ENCODE assay signal across 18 mouse cellular contexts in the genomic region with DNA sequence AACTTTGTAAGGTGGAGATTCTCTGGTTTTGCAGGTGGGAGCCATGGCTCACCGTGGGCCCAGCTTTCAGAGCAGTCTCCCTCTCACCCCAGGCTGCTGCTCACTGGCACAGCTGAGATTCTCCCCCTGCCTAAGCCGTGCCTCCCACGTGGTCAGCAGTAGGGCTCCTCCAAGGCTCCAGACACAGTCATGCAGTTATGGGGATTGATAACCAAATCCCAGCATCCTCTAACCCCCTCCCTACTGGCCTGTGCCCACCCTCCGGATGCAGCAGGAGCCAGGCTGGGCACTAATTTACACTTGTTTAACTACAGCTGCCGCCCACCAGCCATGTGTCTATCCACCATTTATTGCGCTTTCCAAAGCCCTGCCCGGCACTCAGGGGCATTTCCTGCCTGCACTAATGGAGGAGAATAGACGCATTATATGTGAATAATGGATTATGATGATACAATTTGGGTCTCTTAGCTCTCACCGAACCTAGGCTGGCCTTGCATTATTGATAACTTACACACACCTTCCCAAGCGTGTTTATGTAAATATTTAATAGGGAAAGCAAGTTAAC.
DNase-seq lines count a peak whose midpoint lies in the region; ATAC-seq and TF ChIP-seq lines count a peak whose summit lies in the region.
"Had no signal": no experiment of that assay in that cellular context is flagged by ENCODE, and none has a peak within 500 bp of the region (broad histone marks: within the 10 kb centered on the region; RNA-seq: fewer than 3 reads in every experiment).

No protein-coding gene starts in this region.

- peak; percentile 6 to 24 for DNase-seq in left cerebral cortex, postnatal 25 days (ENCODE audit: low spot score in 2 of 2)
- no peak for DNase-seq in left cerebral cortex, adult 11 months (ENCODE audit: low spot score)
- no peak for DNase-seq in stomach, postnatal 0 days (ENCODE audit: low spot score)
- DNase-seq in retina, postnatal 1 day = peak; percentile 39
- DNase-seq in gastrocnemius, postnatal 36 days = no peak
- DNase-seq in ovary, postnatal 14 days (ENCODE audit: low spot score) = no peak
- DNase-seq: adrenal gland, adult 2 months; cerebellum, adult 2 months; heart, adult 11 months; kidney, adult 18-20 months; kidney, postnatal 36 days; liver; thymus, postnatal 36 days had no signal

- 29% methylated on average over 10 of the region's 10 CpGs for WGBS in stomach, embryonic 16.5 days
- WGBS in stomach, postnatal 0 days = 30% methylated on average over 10 of the region's 10 CpGs
- WGBS in midbrain, embryonic 13.5 days = 28% methylated on average over 10 of the region's 10 CpGs

- no peak overlapping the region for H3K4me3 ChIP-seq in stomach, embryonic 16.5 days (replicated peaks; ENCODE audit: low read length)
- no peak overlapping the region for H3K4me3 ChIP-seq in stomach, postnatal 0 days (ENCODE audit: low read depth, low read length)
- H3K4me3 ChIP-seq in midbrain, embryonic 13.5 days (replicated peaks) = no peak overlapping the region
- H3K4me3 ChIP-seq: myocyte had no signal

- no peak overlapping the region for H3K9ac ChIP-seq in stomach, embryonic 16.5 days (ENCODE audit: low read length)
- no peak overlapping the region for H3K9ac ChIP-seq in stomach, postnatal 0 days (ENCODE audit: low read length)
- no peak overlapping the region for H3K9ac ChIP-seq in midbrain, embryonic 13.5 days (replicated peaks)
- H3K9ac ChIP-seq: lung, embryonic 14.5 days had no signal

- no peak for TF ChIP-seq CTCF in stomach, postnatal 0 days (IDR thresholded peaks at IDR 0.05; ENCODE audit: low read depth)

- intact Hi-C loops in left cerebral cortex, postnatal 25 days (cut with DNase I) = no loop called here
- intact Hi-C loops in gastrocnemius, postnatal 36 days (cut with DNase I) = no loop called here

- H3K27ac ChIP-seq in stomach, embryonic 16.5 days (ENCODE audit: low read length) = no peak overlapping the region
- no peak overlapping the region for H3K27ac ChIP-seq in stomach, postnatal 0 days (replicated peaks)
- H3K27ac ChIP-seq in midbrain, embryonic 13.5 days = peak overlapping the region; percentile 27; the same call in 1 of the 2 replicates

- peak; percentile 56; the same call in 1 of the 2 replicates for ATAC-seq in stomach, embryonic 16.5 days (ENCODE audit: insufficient read depth, low FRiP score)
- ATAC-seq in stomach, postnatal 0 days (ENCODE audit: low FRiP score, low TSS enrichment) = no peak
- peak; percentile 82 for ATAC-seq in midbrain, embryonic 13.5 days

- no peaks in the 10 kb centered on the region for H3K9me3 ChIP-seq in stomach, embryonic 16.5 days (replicated peaks; ENCODE audit: control insufficient read depth, low read length)
- H3K9me3 ChIP-seq in stomach, postnatal 0 days (ENCODE audit: control insufficient read depth, low read length) = no peaks in the 10 kb centered on the region
- no peaks in the 10 kb centered on the region for H3K9me3 ChIP-seq in midbrain, embryonic 13.5 days
- H3K9me3 ChIP-seq: G1E had no signal

- no peaks in the 10 kb centered on the region for H3K36me3 ChIP-seq in stomach, embryonic 16.5 days (ENCODE audit: control insufficient read depth, insufficient read depth, low read length)
- H3K36me3 ChIP-seq in stomach, postnatal 0 days (ENCODE audit: control insufficient read depth, insufficient read depth, low read length) = no peaks in the 10 kb centered on the region
- no peaks in the 10 kb centered on the region for H3K36me3 ChIP-seq in midbrain, embryonic 13.5 days
- H3K36me3 ChIP-seq: G1E had no signal

- no peak overlapping the region for H3K4me2 ChIP-seq in stomach, embryonic 16.5 days (ENCODE audit: low read depth, low read length)
- no peak overlapping the region for H3K4me2 ChIP-seq in stomach, postnatal 0 days (replicated peaks; ENCODE audit: low read depth)
- H3K4me2 ChIP-seq in midbrain, embryonic 13.5 days (replicated peaks) = 0 out of 2 replicates have a peak overlapping the region, but pooled peaks have one; percentile 4
- H3K4me2 ChIP-seq: lung, embryonic 14.5 days had no signal

- H3K27me3 ChIP-seq in stomach, embryonic 16.5 days (ENCODE audit: control insufficient read depth, insufficient read depth, low read length) = no peaks in the 10 kb centered on the region
- H3K27me3 ChIP-seq in stomach, postnatal 0 days (ENCODE audit: control insufficient read depth, insufficient read depth, low read length) = no peaks in the 10 kb centered on the region
- H3K27me3 ChIP-seq in midbrain, embryonic 13.5 days = peaks cover 3% of the 10 kb centered on the region; the same call in 1 of the 2 replicates

- no peak for TF ChIP-seq EP300 in stomach, postnatal 0 days (optimal IDR thresholded peaks at IDR 0.05)

- H3K4me1 ChIP-seq in stomach, embryonic 16.5 days (ENCODE audit: control insufficient read depth, insufficient read depth, low read length) = no peaks in the 10 kb centered on the region
- no peaks in the 10 kb centered on the region for H3K4me1 ChIP-seq in stomach, postnatal 0 days (replicated peaks; ENCODE audit: control insufficient read depth, insufficient read depth)
- peaks cover 18% of the 10 kb centered on the region for H3K4me1 ChIP-seq in midbrain, embryonic 13.5 days (replicated peaks)

Comparison
In these comparisons a context has a peak if more than half of its experiments do, and no peak if none do; other contexts are left out.
1. DNase-seq: peak in left cerebral cortex, postnatal 25 days (2 of 2) and retina, postnatal 1 day (single experiment); none in left cerebral cortex, adult 11 months (single experiment), stomach, postnatal 0 days (single experiment), gastrocnemius, postnatal 36 days (0 of 2) and ovary, postnatal 14 days (single experiment).